Comparison of ENCODE assay signal across 10 mouse cellular contexts in the genomic region with DNA sequence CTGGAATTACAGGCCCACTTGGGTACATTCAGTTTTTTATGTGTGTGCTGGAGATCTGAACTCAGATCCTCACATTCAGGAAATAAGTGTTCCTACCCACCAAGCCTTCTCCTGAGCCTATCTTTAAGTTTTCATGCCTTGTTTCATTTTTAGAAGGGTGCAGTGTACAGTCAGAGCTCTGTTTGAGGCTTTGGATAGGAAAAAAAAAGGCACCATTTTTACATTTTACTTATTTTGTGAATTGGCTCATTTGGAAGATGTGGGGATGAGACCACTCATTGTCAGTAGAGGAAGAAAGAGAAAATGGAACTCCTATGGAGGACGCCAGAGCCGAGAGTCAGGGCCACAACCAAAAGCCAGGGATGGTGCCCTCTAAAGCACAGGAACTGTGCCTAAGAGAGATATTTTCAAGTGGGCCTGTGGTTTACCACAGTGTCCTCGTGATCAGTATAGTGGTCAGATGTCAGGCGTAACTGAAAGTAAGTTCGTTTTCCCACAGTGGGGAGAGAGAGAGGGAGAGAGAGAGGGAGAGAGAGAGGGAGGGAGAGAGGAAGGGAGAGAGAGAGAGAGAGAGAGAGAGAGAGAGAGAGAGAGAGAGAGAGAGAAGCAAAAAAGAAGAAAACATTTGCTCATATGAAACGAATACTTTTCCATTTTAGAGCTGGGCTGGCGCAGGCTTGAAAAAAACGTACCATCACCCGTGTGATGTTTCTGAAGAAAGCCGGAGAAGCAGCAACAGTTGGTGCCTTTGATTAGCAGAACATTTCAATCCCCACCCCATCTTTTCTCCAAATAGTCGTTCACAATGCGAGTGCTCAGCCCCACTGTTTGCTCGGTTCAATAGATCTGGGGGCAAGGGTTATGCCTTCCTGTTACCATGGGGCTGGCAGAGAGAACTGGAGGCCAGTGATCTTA.
A peak's percentile ranks its signal among the peaks of the same experiment; 100 is the strongest.
DNase-seq lines count a peak whose midpoint lies in the region; ATAC-seq and TF ChIP-seq lines count a peak whose summit lies in the region.
"Had no signal": no experiment of that assay in that cellular context is flagged by ENCODE, and none has a peak within 500 bp of the region (broad histone marks: within the 10 kb centered on the region; RNA-seq: fewer than 3 reads in every experiment).

No protein-coding gene starts in this region.

- DNase-seq in heart, postnatal 25 days (ENCODE audit: low spot score) = no peak
- no peak for DNase-seq in hindbrain, postnatal 0 days (ENCODE audit: low spot score)
- peak; percentile 81 to 82 for DNase-seq in natural killer cell, adult 2 months (ENCODE audit: low spot score in 2 of 2)
- no peak for DNase-seq in right cerebral cortex, postnatal 10 days (ENCODE audit: low spot score in 2 of 2)
- DNase-seq: right cerebral cortex, postnatal 14 days had no signal

- 66% methylated on average over 13 of the region's 13 CpGs for WGBS in heart, embryonic 16.5 days
- 32% methylated on average over 13 of the region's 13 CpGs for WGBS in hindbrain, postnatal 0 days
- 65% methylated on average over 13 of the region's 13 CpGs for WGBS in kidney, embryonic 16.5 days
- WGBS in heart, embryonic 12.5 days = 62% methylated on average over 13 of the region's 13 CpGs

- peak overlapping the region; percentile 31; the same call in 1 of the 2 replicates for H3K27ac ChIP-seq in heart, embryonic 16.5 days (ENCODE audit: low read length)
- H3K27ac ChIP-seq in hindbrain, postnatal 0 days = no peak overlapping the region
- H3K27ac ChIP-seq in kidney, embryonic 16.5 days (ENCODE audit: low read length) = no peak overlapping the region
- no peak overlapping the region for H3K27ac ChIP-seq in heart, embryonic 12.5 days (ENCODE audit: poor library complexity, severe bottlenecking)
- H3K27ac ChIP-seq: limb, embryonic 12.5 days had no signal

- ATAC-seq in heart, embryonic 16.5 days (replicated peaks; ENCODE audit: extremely low read depth, insufficient read depth, low FRiP score) = no peak
- peak; percentile 80 for ATAC-seq in CD4-positive, CD25-positive, alpha-beta regulatory T cell, adult 4 months
- ATAC-seq in hindbrain, postnatal 0 days = no peak
- ATAC-seq in kidney, embryonic 16.5 days (ENCODE audit: low FRiP score, low TSS enrichment) = no peak
- no peak for ATAC-seq in heart, embryonic 12.5 days (ENCODE audit: insufficient number of reproducible peaks, low FRiP score)

- no peaks in the 10 kb centered on the region for H3K27me3 ChIP-seq in heart, embryonic 16.5 days (ENCODE audit: control insufficient read depth, insufficient read depth, low read length)
- no peaks in the 10 kb centered on the region for H3K27me3 ChIP-seq in hindbrain, postnatal 0 days (ENCODE audit: insufficient read depth, low read length)
- H3K27me3 ChIP-seq in kidney, embryonic 16.5 days (ENCODE audit: insufficient read depth, low read length) = no peaks in the 10 kb centered on the region
- H3K27me3 ChIP-seq in heart, embryonic 12.5 days (replicated peaks) = no peaks in the 10 kb centered on the region
- H3K27me3 ChIP-seq: limb, embryonic 12.5 days had no signal

- no peak overlapping the region for H3K4me3 ChIP-seq in heart, embryonic 16.5 days (ENCODE audit: low read length)
- H3K4me3 ChIP-seq in hindbrain, postnatal 0 days (ENCODE audit: low read length) = no peak overlapping the region
- H3K4me3 ChIP-seq in kidney, embryonic 16.5 days (ENCODE audit: low read length) = no peak overlapping the region
- H3K4me3 ChIP-seq in heart, embryonic 12.5 days = no peak overlapping the region
- H3K4me3 ChIP-seq: limb, embryonic 12.5 days had no signal

- H3K9ac ChIP-seq in heart, embryonic 16.5 days (ENCODE audit: low read length) = no peak overlapping the region
- H3K9ac ChIP-seq in hindbrain, postnatal 0 days (replicated peaks; ENCODE audit: low read length) = no peak overlapping the region
- H3K9ac ChIP-seq in kidney, embryonic 16.5 days (replicated peaks; ENCODE audit: low read length) = no peak overlapping the region
- H3K9ac ChIP-seq in heart, embryonic 12.5 days = no peak overlapping the region
- H3K9ac ChIP-seq: limb, embryonic 12.5 days had no signal

- intact Hi-C loops in heart, postnatal 25 days (cut with DNase I) = no loop called here

- no peaks in the 10 kb centered on the region for H3K36me3 ChIP-seq in heart, embryonic 16.5 days (ENCODE audit: control insufficient read depth, insufficient read depth)
- no peaks in the 10 kb centered on the region for H3K36me3 ChIP-seq in hindbrain, postnatal 0 days (ENCODE audit: insufficient read depth, low read length)
- no peaks in the 10 kb centered on the region for H3K36me3 ChIP-seq in kidney, embryonic 16.5 days (ENCODE audit: insufficient read depth, low read length)
- no peaks in the 10 kb centered on the region for H3K36me3 ChIP-seq in heart, embryonic 12.5 days
- H3K36me3 ChIP-seq: limb, embryonic 12.5 days had no signal

- no peak for TF ChIP-seq CTCF in hindbrain, postnatal 0 days (IDR thresholded peaks at IDR 0.05; ENCODE audit: low read depth)

- no peaks in the 10 kb centered on the region for H3K9me3 ChIP-seq in heart, embryonic 16.5 days (replicated peaks; ENCODE audit: control insufficient read depth, low read length)
- no peaks in the 10 kb centered on the region for H3K9me3 ChIP-seq in hindbrain, postnatal 0 days (ENCODE audit: low read length)
- H3K9me3 ChIP-seq in kidney, embryonic 16.5 days (ENCODE audit: low read length) = no peaks in the 10 kb centered on the region
- no peaks in the 10 kb centered on the region for H3K9me3 ChIP-seq in heart, embryonic 12.5 days (replicated peaks)
- H3K9me3 ChIP-seq: limb, embryonic 12.5 days had no signal

- peak overlapping the region; percentile 15 for H3K4me2 ChIP-seq in heart, embryonic 16.5 days (ENCODE audit: low read depth, low read length)
- peak overlapping the region; percentile 25; the same call in 1 of the 2 replicates for H3K4me2 ChIP-seq in hindbrain, postnatal 0 days (ENCODE audit: low read depth, low read length)
- no peak overlapping the region for H3K4me2 ChIP-seq in kidney, embryonic 16.5 days (replicated peaks; ENCODE audit: low read depth, low read length)
- no peak overlapping the region for H3K4me2 ChIP-seq in heart, embryonic 12.5 days
- H3K4me2 ChIP-seq: limb, embryonic 12.5 days had no signal

- H3K4me1 ChIP-seq in heart, embryonic 16.5 days (ENCODE audit: control insufficient read depth, insufficient read depth, low read length) = peaks cover 11% of the 10 kb centered on the region
- H3K4me1 ChIP-seq in hindbrain, postnatal 0 days (ENCODE audit: insufficient read depth, low read length) = no peaks in the 10 kb centered on the region
- H3K4me1 ChIP-seq in kidney, embryonic 16.5 days (ENCODE audit: insufficient read depth, low read length) = peaks cover 6% of the 10 kb centered on the region
- H3K4me1 ChIP-seq in heart, embryonic 12.5 days (replicated peaks) = peaks cover 16% of the 10 kb centered on the region

Comparison
In these comparisons a context has a peak if more than half of its experiments do, and no peak if none do; other contexts are left out.
1. H3K4me2 ChIP-seq: peak in heart, embryonic 16.5 days (single experiment) and hindbrain, postnatal 0 days (single experiment); none in kidney, embryonic 16.5 days (single experiment) and heart, embryonic 12.5 days (single experiment).
2. DNase-seq: peak in natural killer cell, adult 2 months (2 of 2); none in heart, postnatal 25 days (single experiment), hindbrain, postnatal 0 days (single experiment) and right cerebral cortex, postnatal 10 days (0 of 2).